Mouse (Mus musculus) hematopoietic multipotent progenitor cell, adult 10-12 weeks (in vitro differentiated cells): Measurements from ENCODE around the gene Gm21820. TPM values are rescaled to one million over a fixed set of nuclear protein-coding genes. Genes with fewer than 3 reads are reported as not detected.

Source experiments
- polyA plus RNA-seq: library from polyadenylated mRNA; stranded (reverse); fragments of >175 nt; gene quantifications from 2 replicates; pipeline ENCODE4 v1.2.3, GENCODE M21; 2012; ENCODE audit warnings: low replicate concordance

The Gm21820 gene
- not detected in 2 replicates for polyA plus RNA-seq

DNA sequence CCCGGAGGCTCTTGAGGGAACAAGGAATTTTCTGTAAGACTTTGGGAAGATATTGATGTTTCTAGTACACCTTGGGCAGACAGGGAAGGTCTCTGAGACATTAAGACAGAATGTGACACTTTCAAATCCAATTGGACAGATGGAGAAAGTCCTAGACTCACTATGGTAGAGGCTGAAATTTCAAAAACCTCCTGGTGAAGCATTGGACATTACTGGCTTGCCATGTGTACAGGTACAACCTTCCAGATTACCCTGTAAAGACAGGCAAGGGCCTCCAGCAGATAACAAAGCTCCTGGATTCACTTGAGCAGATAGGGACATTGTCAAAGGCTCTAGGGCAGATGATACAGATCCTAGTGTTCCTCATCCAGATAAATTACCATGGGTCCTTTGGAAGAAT, at the start of gene Gm21820:
Gene Gm21820 (minus strand): TSS at position 101 of the 400 bp plus-strand sequence.

Other genes with a start within 250 kb of the Gm21820 start
- not detected in 2 replicates for gene Gm20918, start 205.5 kb downstream of the Gm21820 start, polyA plus RNA-seq